ENCODE assay signal across 16 mouse cellular contexts in the genomic region with DNA sequence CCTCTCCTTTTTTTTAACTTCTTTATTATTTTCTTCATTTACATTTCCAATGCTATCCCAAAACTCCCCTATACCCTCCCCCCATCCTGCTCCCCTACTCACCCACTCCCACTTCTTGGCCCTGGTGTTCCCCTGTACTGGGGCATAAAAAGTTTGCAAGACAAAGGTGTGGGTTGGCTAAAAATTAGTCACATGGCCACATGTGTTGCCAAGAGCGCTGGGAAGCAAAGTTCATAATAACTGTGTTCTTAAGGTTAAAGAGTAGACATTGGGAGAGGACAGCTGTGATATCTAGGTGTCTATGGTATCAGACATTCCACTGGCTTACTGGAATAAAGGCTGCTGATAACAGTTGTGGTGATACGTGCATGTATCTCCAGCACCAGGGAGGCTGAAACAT.
"Had no signal": no experiment of that assay in that cellular context is flagged by ENCODE, and none has a peak within 500 bp of the region (broad histone marks: within the 10 kb centered on the region; RNA-seq: fewer than 3 reads in every experiment).

No protein-coding gene starts in this region.

- H3K27ac ChIP-seq: midbrain, embryonic 10.5 days; midbrain, embryonic 12.5 days; neural tube, embryonic 13.5 days; neural tube, embryonic 15.5 days had no signal

- ATAC-seq: midbrain, embryonic 16.5 days had no signal

- H3K27me3 ChIP-seq: midbrain, embryonic 12.5 days; neural tube, embryonic 13.5 days; neural tube, embryonic 15.5 days had no signal

- H3K4me1 ChIP-seq: midbrain, embryonic 10.5 days; midbrain, embryonic 12.5 days; neural tube, embryonic 13.5 days; neural tube, embryonic 15.5 days had no signal

- H3K9me3 ChIP-seq: midbrain, embryonic 10.5 days; midbrain, embryonic 12.5 days; neural tube, embryonic 13.5 days; neural tube, embryonic 15.5 days had no signal

- H3K9ac ChIP-seq: lung, embryonic 14.5 days; midbrain, embryonic 12.5 days; neural tube, embryonic 13.5 days; neural tube, embryonic 15.5 days had no signal

- H3K36me3 ChIP-seq: midbrain, embryonic 10.5 days; midbrain, embryonic 12.5 days; neural tube, embryonic 13.5 days; neural tube, embryonic 15.5 days had no signal

- H3K4me3 ChIP-seq: midbrain, embryonic 10.5 days; midbrain, embryonic 12.5 days; myocyte; neural tube, embryonic 13.5 days; neural tube, embryonic 15.5 days had no signal

- DNase-seq: midbrain, embryonic 14.5 days; retina, postnatal 1 day; right cerebral cortex, adult 18-20 months; right cerebral cortex, postnatal 25 days; right cerebral cortex, postnatal 4 days; spleen, adult 18-20 months; thymus, adult 18-20 months; thymus, postnatal 14 days; thymus, postnatal 36 days had no signal

- H3K4me2 ChIP-seq: lung, embryonic 14.5 days; midbrain, embryonic 12.5 days; neural tube, embryonic 13.5 days; neural tube, embryonic 15.5 days had no signal
